Mouse (Mus musculus) adrenal gland, postnatal 36 days (tissue): ENCODE measurements around the gene Gm4871. TPM values are rescaled to one million over a fixed set of nuclear protein-coding genes. Genes with fewer than 3 reads are reported as not detected.
A peak's percentile ranks its signal among the peaks of the same experiment; 100 is the strongest.

Source experiments
- DNase-seq, 2 experiments: peaks; one replicate each; pipeline ENCODE4 v3.0.0; 2021; ENCODE audit warnings: mixed read lengths in 1 of 2
- total RNA-seq, 2 experiments: library from RNA; stranded (reverse); gene quantifications; 2 replicates each; pipeline ENCODE4 v1.2.3; 2021

The Gm4871 gene
- total RNA-seq, 2 experiments from 2014 or later, result not detected

- DNase-seq, result no peak
Observed at GRCm38 (mm10) chr5:144990481-144990880, 42.1 kb downstream of the Gm4871 start.

GRCm38 (mm10) chr5:144990051-144990450 is 42.5 kb downstream of the Gm4871 start:
- no peak for DNase-seq

GRCm38 (mm10) chr5:144989061-144989405 is 43.5 kb downstream of the Gm4871 start:
- DNase-seq, result no peak

GRCm38 (mm10) chr5:144988340-144989060 is 44.1 kb downstream of the Gm4871 start:
- peak; percentile 30 to 55 for DNase-seq

GRCm38 (mm10) chr5:144987561-144987960 is 45.0 kb downstream of the Gm4871 start:
- DNase-seq, result no peak

- no peak for DNase-seq
Observed at GRCm38 (mm10) chr5:144984839-144985238, 47.7 kb downstream of the Gm4871 start.

- DNase-seq, result no peak
Observed at GRCm38 (mm10) chr5:144983227-144983626, 49.3 kb downstream of the Gm4871 start.

Other genes with a start within 250 kb of the Gm4871 start
- gene Smurf1, start 66.9 kb downstream of the Gm4871 start, total RNA-seq, result 10 to 100 TPM; 18.6 to 24.8 TPM
- gene 1700018F24Rik, start 10.2 kb upstream of the Gm4871 start, total RNA-seq, result not detected
- 100 to 1,000 TPM; 120 to 123 TPM for gene Arpc1a, start 51.1 kb upstream of the Gm4871 start, total RNA-seq
- gene Kpna7, start 51.3 kb upstream of the Gm4871 start, total RNA-seq, result not detected
- gene Arpc1b, start 81.5 kb upstream of the Gm4871 start, total RNA-seq, result 100 to 1,000 TPM; 241 to 271 TPM
- gene Pdap1, start 107.5 kb upstream of the Gm4871 start, total RNA-seq, result 10 to 100 TPM; 88.0 to 92.1 TPM
- 100 to 1,000 TPM; 113 to 117 TPM for gene Bud31, start 107.6 kb upstream of the Gm4871 start, total RNA-seq
- 10 to 100 TPM; 22.4 to 31.3 TPM for gene Ptcd1, start 134.4 kb upstream of the Gm4871 start, total RNA-seq
- 10 to 100 TPM; 19.0 to 19.3 TPM for gene Cpsf4, start 134.5 kb upstream of the Gm4871 start, total RNA-seq
- gene Atp5j2, start 159.3 kb upstream of the Gm4871 start, total RNA-seq, result 100 to 1,000 TPM; 485 to 492 TPM
- 1 to 10 TPM; 7.2 to 9.9 TPM for gene Zkscan14, start 169.1 kb upstream of the Gm4871 start, total RNA-seq
- 10 to 100 TPM; 11.6 to 13.0 TPM for gene Zkscan5, start 171.8 kb upstream of the Gm4871 start, total RNA-seq
- 10 to 100 TPM; 50.6 to 68.6 TPM for gene Zfp655, start 199.0 kb upstream of the Gm4871 start, total RNA-seq
- gene Zscan25, start 247.7 kb upstream of the Gm4871 start, total RNA-seq, result 10 to 100 TPM; 15.0 to 15.7 TPM